Mouse (Mus musculus) thymus, postnatal 10 days (tissue): ENCODE results near the gene Tspan3.
A peak's percentile ranks its signal among the peaks of the same experiment; 100 is the strongest.

Experiments used
- DNase-seq, 2 experiments: peaks; one replicate each; pipeline ENCODE4 v3.0.0; 2021; ENCODE audit warnings: low spot score in 2 of 2

The Tspan3 gene

DNA sequence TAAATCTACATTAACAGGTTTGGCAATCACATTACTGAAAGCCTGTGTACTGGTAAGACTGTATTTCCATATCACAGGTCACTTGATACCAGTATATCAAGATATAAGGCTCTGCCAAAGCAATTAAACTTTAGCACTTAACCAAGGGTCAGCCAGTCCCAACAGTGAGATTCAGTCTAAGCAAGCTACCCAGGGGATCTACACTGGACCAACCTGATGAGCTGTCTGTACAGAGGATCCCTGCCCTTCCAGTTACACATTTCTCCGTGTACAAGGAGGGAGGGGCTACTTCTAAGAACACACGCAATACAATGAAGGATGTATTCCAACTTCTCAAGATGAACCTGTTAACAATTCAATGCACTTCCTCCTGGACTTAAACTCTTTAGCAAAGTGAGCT is 7.2 kb downstream of the Tspan3 start:
- no peak for DNase-seq

DNA sequence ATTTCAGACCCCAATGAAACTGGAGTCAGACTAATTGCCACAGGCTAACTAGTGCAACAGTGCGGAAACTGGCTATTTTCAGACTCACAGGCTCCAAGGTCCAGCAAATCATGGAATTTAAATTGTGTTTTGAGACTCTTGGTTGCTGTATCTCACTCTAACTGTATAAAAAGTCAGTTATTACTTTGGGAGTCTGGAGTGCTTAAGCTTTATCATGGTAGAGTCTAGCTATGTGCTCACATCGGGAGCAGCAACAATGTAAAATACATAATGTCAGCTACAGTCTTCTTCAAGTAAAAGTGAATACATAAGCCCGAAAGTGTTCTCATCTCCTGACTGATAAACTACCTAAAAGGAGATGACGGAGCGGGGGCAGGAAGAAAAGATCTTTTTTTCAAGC is 10.7 kb downstream of the Tspan3 start:
- no peak for DNase-seq

DNA sequence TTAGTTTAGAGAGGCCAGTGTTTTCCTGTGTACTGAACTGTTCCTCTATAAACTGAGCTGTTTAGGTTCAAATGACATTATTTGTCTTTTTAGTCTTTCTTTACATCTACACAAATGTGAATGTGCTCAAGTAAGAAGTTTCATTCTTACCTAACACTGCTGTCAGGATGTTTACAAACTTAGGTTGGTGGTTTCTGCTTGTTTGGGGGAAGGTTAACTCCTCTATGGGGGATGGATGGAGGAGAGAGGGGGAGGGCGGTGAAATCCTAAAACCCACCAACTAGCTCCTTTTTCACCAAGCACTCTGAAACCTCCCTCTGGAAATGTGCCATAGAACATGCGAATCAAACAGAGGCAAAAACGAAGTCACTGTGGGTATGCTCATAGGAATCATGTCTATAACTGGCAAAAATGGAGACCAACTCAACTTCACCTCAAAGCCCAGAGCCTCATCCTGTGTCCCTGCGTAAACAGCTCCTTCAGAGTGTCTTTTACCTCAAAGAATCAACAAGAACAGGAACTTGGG is 12.7 kb downstream of the Tspan3 start:
- no peak for DNase-seq

DNA sequence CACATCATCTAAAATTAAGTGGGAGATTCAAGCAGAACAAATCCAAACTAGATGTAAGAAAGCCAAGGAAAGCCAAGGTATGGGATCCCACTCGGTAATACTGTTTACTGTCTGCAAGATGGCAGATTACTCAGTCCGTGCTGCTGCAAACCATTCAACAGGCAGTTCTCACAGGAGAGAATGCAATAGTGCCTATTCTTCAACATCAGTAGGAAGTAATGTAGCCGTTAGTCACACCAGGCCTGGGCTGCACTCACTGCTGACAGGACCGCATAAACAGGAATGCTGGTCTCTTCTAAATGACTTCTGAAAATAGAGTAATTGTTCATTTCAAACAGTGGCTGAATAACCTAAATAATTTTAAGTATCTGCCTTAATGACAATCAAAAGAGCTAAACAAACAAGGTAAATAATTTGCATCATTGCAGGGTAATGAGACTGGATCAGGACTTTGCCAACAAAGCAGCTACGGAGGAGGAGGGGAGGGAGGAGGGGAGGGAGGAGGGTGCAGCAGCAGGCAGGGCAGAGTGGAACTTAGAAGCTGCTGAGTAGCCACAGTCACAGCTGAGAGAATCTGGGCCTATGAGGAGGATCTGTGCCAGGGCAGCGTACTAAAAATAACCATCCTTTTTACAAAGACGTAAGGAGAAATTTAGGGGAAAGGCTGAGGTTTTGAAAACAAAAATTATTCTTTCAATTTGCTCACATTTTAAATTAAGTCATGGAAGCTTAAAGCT is 13.4 kb downstream of the Tspan3 start:
- DNase-seq: no peak

DNA sequence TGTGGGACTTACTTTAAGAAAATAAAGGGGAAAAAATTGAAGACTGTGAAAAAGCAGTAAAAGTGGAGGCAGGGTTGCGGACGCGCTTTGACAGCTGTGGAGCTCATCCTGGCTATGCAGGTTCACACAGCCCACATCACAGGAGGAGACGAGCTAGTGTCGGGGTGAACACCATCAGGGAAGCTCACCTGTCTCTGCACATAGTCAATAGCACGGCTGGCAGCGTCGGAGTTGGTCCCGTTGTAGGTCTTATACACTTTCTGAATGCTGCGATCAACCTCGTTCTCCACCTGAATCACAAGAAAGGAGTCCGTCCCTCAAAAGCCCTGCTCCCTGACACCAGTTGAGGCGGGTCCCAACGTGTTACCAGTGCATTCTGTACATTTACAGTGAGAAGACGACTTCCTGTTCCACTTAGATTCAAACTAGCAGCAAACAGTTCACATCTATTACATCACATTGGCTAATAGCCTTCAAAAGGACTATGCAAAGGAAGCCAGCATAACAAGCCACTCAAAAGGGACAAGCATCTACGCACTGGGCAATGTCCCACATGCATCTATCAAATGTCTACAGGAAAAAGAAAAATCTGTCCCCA is 18.9 kb downstream of the Tspan3 start:
- peak; percentile 47 to 48 for DNase-seq

DNA sequence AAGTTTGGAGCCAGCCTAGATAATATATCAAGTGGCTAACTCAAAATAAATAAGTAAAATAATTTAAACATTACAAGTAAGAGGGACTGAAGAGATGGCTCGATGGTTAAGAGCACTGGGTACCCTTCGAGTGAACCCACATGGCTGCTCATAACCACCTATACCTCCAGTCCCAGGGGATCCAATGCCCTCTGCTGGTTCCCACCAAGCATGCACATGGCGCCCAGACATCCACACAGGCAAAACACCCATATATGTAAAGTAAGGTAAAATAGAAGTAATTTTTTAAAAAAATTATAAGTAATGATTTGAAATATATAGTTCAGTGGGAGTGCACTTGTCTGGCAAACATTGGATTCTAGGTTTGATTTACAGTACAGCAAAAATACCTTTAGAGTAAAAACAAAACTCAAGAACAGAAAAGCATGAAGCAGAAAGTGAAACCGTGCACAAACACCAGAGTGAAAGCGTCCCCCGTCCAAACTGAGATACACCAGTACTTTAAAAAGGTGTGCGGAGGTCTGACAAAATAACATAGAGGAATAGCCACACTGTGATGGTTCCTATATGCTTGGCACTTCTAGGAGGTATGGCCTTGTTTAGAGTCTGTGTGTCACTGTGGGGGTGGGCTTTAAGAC is 20.8 kb downstream of the Tspan3 start:
- no peak for DNase-seq

DNA sequence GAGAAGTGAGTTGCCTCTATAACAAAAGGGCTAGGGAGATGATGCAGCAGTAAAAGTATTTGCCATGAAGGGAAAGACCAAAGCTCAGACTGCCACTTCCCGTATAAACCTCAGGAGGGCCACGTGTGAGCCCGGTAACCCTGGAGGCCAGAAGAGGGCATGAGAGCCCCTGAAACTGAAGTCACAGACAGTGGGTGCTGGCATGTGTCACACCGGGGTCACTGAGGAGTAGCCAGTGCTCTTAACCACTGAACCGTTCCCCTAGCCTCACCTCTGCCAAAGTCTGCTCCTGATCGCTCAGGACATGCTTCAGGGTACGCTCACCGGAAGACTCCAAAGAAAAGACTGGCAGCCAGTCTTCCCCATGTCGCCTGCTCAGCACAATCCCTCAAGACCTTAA is 23.5 kb downstream of the Tspan3 start:
- DNase-seq: no peak

DNA sequence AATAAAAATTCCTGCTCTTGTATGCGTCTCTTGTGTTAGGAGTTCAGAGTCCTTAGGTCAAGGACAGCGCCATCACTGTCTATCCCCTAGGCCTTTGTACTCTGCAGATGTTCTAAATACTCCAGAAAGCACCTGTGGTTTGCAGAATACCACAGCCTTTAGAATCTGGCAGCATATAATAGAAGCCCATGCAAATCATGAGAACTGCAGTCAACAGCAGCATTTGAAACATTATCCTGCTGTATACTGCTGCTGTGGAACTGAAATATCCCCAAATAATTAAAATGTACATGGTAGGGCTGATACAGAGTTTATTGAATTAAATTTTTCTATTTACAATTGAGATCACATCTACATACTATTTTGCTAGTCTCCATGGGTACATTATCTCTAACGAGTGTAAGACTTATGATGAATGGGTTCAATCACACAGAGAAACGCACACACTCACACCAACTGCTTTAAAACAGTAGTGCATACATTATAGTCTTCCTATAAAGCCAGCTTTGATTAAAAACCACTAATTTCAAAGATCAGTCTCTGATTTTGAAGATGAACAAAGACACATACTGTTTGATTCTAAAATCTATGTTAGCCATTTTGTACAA is 29.6 kb downstream of the Tspan3 start:
- no peak for DNase-seq

DNA sequence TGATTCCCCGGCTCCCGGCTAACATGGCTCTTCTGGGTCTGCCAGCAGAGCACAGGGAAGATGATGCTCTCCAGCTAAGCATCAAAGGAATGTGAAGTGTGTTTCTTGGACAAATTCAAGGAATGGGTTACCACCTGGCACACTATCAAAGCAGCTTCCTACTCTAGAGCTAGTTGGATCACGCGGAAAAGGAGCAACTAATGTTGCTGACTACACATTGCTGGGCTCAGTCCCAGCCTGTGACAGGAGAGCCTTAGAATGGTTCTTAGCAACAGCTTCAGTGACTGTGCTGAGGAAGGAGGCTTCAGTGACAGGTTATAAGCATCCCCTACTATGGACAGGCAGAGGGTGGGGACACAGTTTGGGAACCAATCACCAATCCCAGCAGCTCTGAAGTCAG is 30.7 kb downstream of the Tspan3 start:
- DNase-seq: no peak

DNA sequence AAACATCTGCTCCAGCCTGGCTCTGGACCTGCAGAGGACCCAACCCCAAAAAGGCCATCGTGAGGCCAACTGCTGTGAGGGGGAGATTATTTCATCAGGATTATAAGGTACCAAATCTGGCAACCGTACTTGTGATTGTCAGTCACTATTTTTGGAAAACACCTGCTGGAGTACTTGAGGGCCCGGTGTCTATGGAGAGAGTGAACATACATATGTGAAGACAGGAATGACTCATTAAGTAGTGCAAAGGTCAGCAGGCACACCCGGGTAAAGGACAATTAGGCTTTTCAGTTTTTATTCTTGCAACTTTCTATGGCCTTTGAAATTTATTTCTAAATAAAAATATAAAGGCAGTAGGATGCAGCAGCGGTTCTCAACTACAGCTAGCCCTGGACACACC is 31.3 kb downstream of the Tspan3 start:
- DNase-seq: no peak

DNA sequence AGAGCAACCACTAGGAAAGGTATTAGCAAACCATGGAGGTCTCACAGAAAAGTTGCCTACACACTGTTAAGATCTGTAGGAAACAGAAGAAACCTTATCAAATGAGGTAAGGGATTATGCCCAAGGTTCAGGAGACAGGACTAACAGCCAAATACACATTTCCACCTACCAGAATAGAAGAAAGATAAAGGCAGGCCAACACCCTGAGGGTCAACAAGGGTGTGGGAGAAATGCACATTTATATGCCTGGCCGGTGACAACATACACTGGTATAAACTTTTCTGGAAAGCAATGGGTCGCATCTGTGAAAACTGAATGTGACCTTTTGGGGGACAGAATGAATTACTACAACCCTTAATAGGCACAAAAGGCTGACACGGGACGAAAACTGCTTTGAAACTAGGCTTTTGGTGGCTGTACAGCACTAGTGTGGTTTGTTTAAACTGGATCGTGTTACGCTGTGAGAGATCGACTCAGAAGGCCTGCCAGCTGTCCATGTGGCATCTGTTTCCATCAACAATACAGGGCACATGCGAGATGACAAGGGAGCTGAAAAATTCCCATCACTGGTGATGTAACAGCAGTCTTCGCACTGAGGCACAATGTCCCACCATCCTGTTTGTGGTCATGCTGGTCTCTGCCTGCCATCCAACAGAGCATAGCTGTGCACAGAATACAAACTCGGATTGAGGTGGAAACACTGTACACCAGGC is 33.3 kb downstream of the Tspan3 start:
- no peak for DNase-seq

DNA sequence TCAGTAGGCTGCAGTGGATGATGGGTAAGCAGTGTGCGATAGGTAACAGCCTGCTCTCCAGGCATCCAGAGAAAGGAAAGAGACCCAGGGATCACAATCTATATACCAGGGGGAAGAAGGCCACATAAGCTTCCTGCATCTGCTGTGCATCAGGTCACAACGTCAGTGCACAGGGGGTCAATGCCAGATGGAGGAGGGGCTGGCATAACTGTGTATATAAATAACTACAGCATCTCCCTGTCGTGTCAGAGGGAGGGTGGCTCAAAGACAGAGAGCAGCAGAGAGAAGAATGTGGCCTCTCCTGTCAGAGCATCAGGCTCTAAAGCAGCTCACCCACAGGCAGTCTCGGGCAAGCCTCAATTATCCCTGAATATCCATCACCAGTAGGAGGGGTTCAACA is 34.7 kb downstream of the Tspan3 start:
- no peak for DNase-seq

DNA sequence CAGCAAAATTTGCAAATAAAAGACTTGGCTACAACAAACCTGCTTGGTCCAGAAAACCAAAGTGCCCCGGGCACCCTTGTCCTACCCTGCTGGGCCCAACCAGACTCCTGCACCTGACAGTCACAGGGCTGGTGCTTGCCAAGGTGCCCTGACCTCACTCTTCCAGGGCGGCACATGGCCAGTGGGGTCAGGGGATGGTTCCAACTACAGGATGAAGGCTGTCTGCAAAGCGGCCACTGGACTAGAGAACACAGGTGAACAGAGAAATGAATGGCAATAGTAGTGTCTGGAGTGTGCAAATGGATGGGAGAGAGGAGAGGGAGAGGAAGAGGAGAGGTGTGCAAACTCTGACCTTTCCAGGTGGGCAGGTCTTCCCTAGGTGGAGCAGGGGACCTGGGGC is 35.3 kb downstream of the Tspan3 start:
- no peak for DNase-seq

DNA sequence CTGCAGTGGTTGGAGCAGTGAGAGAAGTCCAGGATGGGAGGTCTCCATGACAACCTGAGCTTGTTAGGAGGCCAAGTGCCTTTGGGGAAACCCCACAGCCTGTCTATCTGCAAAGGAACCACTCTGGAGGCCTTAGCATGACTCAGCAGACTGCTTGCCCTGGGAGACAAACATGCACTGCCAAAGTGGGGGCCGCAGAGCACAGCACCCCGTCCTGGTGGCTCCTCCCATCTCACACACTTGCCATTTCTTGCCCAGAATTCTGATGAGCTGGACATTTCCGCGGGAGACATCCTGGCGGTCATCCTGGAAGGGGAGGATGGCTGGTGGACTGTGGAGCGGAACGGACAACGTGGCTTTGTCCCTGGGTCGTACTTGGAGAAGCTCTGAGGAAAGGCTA is 36.9 kb downstream of the Tspan3 start:
- DNase-seq: no peak

DNA sequence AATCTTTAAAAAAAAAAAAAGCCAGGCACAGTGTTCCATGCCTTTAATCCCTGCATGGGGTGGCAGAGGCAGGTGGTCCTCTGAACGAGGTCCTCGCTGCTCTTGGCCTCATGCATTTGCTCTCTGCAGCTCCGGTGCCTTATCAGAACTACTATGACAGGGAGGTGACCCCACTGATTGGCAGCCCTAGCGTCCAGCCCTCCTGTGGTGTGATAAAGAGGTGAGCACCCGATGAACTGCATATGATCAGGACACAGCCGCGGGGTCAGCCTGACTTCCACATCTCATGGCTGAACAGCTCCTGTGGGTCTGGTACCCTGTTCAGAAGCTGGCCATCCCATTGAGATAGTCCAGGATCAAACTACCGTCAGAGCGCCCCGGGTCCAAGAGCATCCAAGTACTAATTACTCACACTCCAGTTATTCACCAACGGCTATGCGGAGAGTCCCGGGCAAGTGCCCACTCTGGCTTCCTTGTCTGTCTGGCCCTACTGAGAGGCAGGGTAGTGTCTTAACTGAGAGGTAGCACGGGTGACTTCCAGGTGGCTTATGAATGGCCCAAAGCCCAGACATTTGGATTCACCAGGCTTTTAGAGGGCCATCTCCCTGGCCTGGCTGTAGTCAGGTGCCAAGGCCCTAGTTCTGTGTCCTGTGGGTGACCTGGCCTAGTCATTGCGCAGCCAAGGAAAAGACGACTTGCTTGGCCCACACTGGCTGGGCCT is 38.7 kb downstream of the Tspan3 start:
- DNase-seq: no peak

DNA sequence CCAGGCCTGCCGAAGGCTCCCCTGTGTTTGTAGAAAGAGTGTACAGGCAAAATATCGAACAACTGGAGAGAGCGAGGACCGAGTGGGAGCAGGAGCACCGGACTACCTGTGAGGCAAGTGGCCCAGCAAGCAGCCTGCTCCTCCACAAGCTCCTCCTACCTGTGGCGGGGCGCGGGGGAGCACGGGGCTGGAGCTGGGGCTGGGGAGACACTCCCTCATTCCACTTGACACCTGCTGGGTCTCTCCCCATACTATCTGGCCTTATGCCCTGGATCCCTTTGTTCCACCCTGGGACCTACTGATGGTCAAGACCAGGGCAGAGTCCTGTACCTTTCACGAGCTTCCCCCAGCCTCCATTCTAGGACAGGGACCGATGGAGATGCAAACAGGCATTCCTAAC is 40.7 kb downstream of the Tspan3 start:
- DNase-seq: no peak

DNA sequence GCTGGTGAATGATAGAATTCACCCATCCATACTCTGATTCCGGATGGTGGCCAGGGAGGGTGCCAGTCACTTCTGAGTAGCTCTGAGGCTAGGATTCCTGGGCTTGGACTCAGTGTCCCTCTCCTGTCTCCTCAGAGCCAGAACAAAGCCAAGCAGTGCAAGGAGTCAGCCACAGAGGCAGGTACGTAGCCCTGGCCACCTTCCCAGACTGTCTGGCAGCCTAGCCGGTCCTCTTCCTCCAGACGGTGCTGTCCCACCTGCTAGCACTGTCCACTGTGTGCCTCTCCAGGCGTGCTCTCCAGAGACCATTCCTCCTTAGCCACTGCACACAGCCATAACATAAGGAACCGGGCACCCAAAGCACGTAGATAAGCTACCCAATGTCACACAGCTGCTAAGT is 41.7 kb downstream of the Tspan3 start:
- DNase-seq: no peak

DNA sequence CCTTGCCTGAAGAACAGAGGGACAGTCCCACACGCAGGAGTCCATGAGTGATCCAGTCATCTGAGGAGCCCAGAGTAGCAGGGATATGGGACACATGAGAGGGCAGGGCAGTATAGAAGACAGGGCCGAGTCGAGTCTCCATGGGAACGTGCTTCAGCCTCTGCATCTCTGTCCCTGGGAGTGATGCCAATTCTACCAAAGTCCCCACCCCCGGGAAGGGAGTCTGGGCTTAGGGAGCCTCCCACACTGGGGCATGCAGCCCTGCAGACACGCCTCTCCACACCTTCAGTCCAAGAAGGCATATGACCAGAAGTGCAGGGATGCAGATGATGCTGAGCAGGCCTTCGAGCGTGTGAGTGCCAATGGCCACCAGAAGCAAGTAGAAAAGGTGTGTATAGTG is 42.3 kb downstream of the Tspan3 start:
- no peak for DNase-seq

DNA sequence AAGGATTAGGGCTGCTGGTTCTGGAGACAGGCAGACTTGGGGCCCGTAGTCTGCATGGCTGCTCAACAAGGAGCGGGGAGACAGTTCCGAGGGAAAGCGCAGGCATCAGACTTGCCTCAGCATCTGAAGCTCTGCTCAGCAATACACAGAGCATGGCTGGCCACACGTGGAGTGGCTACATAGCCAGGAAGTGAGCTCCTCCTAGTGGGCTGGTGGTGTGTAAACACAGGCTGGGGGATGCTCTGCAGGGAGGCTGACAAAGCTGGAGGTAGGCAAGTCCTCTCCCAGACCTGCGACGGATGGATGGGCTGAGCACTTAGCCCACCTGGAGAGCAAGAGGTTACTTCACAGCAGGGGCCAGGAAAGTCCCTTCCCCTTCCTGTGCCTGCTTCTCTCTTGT is 44.2 kb downstream of the Tspan3 start:
- peak in 1 of 2 experiments; percentile 33 for DNase-seq

DNA sequence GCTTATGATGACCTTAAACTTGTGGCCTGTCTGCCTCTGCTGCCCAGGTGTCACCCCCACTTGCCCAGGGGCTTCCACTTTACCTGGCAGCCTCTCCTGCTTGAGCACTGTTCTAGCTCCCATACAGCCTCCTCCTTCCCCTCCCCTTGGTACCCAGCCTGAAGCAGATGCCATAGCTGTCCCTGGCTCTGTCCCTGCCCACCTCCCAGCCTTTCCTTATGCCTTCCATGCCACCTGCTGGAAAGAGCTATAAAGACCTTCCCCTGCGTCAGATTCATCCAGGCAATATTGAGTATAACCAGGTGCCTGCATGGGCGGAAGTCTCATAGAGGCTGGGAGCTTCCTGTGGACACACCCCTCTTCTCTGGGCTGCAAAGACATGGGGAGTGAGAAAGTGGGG is 45.6 kb downstream of the Tspan3 start:
- no peak for DNase-seq

DNA sequence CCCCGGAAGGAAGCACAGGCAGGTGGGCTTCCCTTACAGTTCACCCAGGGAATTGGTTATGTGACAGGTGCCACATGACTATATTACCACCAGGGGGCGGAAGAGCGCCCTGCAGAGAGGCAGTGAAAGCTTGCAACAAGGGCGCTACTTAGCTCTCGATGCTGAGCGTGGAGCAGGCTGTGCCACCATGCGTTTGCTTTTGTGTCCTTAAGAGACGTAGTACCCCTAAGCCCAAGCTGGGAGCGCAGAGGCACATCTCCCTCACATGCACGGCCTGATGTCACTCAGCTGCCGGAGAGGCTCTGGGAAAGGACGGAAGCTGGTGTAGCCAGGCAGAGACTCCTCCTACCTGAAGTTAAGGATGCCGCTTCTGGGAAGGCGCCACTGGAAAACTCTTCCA is 46.7 kb downstream of the Tspan3 start:
- DNase-seq: peak; percentile 28 to 76
